Mouse (Mus musculus): Measurements from ENCODE around the gene Cwc25.

DNA sequence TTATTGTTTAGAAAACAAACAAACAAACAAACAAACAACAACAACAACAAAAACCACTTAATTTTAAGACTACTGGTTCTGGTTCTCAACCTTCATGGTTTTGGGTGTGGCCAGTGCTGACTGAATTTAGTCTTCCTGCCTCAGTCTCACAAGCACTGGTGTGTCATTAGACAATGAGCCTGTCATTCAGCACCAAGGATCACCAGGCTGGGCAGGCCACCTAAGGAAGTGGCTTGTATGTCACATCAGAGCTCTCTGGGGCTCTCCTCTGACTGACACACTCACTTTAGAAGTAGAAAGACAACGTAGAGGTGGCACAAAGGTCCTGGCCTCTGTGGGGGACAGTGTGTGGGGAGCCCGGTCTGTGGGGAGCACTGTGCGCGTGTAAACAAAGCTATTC, 47.3 kb downstream of the Cwc25 start:
- TF ChIP-seq CTCF (IDR thresholded peaks at IDR 0.05; ENCODE audit: low read depth, low read length) (no peak), GATA2 (IDR thresholded peaks at IDR 0.05; ENCODE audit: borderline replicate concordance, low read depth, low read length) (no peak)
